Mouse (Mus musculus): ENCODE measurements around the gene Slc30a7. TPM values are rescaled to one million over a fixed set of nuclear protein-coding genes. Genes with fewer than 3 reads are reported as not detected.

Slc30a7 gene
- total and polyA plus RNA-seq, 3 experiments, result 8.1 to 19.1 TPM; not detected in 1

GRCm38 (mm10) chr3:116040776-116041175, 33.6 kb upstream of the Slc30a7 start:
- no peaks in the 10 kb centered on the region for H3K4me1 ChIP-seq (ENCODE audit: control insufficient read depth in 1 of 2, insufficient read depth in 2 of 2, low read length in 2 of 2)
- no peaks in the 10 kb centered on the region for H3K9me3 ChIP-seq (replicated peaks; ENCODE audit: insufficient read depth, low read length)
- H3K9ac ChIP-seq (ENCODE audit: control insufficient read depth, low read depth, low read length, poor library complexity, severe bottlenecking), result no peak overlapping the region
- TF ChIP-seq CTCF (IDR thresholded peaks at IDR 0.05 in 2 of 3, conservative IDR thresholded peaks at IDR 0.05 in 1 of 3; ENCODE audit: control insufficient read depth in 1 of 3, insufficient read depth in 1 of 3, low read depth in 2 of 3, low read length in 3 of 3, poor library complexity in 1 of 3, severe bottlenecking in 1 of 3) (peak in 1 of 3 experiments; percentile 37; a peak in 2 of 6 replicates), UBTF (IDR thresholded peaks at IDR 0.05; ENCODE audit: borderline replicate concordance, insufficient read depth, low read depth, low read length) (no peak), MYC (IDR thresholded peaks at IDR 0.05; ENCODE audit: low read depth, low read length) (no peak), MAFK (IDR thresholded peaks at IDR 0.05; ENCODE audit: borderline replicate concordance, low read depth, low read length) (no peak), RAD21 (IDR thresholded peaks at IDR 0.05; ENCODE audit: low read depth, low read length) (peak; percentile 21), ETS1 (IDR thresholded peaks at IDR 0.05; ENCODE audit: low read depth, low read length) (no peak), SMC3 (IDR thresholded peaks at IDR 0.05; ENCODE audit: low read depth, low read length) (0 out of 2 replicates have a peak, but pooled peaks have one; percentile 25), NELFE (IDR thresholded peaks at IDR 0.05; ENCODE audit: low read depth, low read length) (no peak), SIN3A (IDR thresholded peaks at IDR 0.05; ENCODE audit: low read length) (no peak)
- no peaks in the 10 kb centered on the region for H3K79me2 ChIP-seq (ENCODE audit: control insufficient read depth, insufficient read depth, low read length, poor library complexity)
- peak; percentile 8 for DNase-seq (ENCODE audit: low read depth, low spot score)
- no peak overlapping the region for H3K27ac ChIP-seq (ENCODE audit: control insufficient read depth, low read depth, low read length)
- peaks cover 13 to 21% of the 10 kb centered on the region in 2 experiments for H3K27me3 ChIP-seq (ENCODE audit: control insufficient read depth in 1 of 2, insufficient read depth in 2 of 2, low read length in 2 of 2)
- no peak overlapping the region for H3K4me3 ChIP-seq (ENCODE audit: control insufficient read depth in 1 of 2, insufficient read depth in 1 of 2, low read depth in 2 of 2, low read length in 2 of 2)
- H3K36me3 ChIP-seq (ENCODE audit: control insufficient read depth in 1 of 2, insufficient read depth in 2 of 2, low read length in 2 of 2), result no peaks in the 10 kb centered on the region

GRCm38 (mm10) chr3:116033871-116034222, 26.6 kb upstream of the Slc30a7 start:
- no peak overlapping the region for H3K4me3 ChIP-seq (ENCODE audit: control insufficient read depth in 1 of 2, insufficient read depth in 1 of 2, low read depth in 2 of 2, low read length in 2 of 2)
- no peaks in the 10 kb centered on the region for H3K4me1 ChIP-seq (ENCODE audit: control insufficient read depth in 1 of 2, insufficient read depth in 2 of 2, low read length in 2 of 2)
- H3K9ac ChIP-seq (ENCODE audit: control insufficient read depth, low read depth, low read length, poor library complexity, severe bottlenecking), result no peak overlapping the region
- peaks cover 3 to 7% of the 10 kb centered on the region in 2 experiments; a peak in 3 of 4 replicates for H3K27me3 ChIP-seq (ENCODE audit: control insufficient read depth in 1 of 2, insufficient read depth in 2 of 2, low read length in 2 of 2)
- no peaks in the 10 kb centered on the region for H3K36me3 ChIP-seq (ENCODE audit: control insufficient read depth in 1 of 2, insufficient read depth in 2 of 2, low read length in 2 of 2)
- peak; percentile 58 for DNase-seq (ENCODE audit: low read depth, low spot score)
- H3K27ac ChIP-seq (ENCODE audit: control insufficient read depth, low read depth, low read length), result no peak overlapping the region
- no peaks in the 10 kb centered on the region for H3K9me3 ChIP-seq (replicated peaks; ENCODE audit: insufficient read depth, low read length)
- 0 out of 2 replicates have a peak, but pooled peaks have one; percentile 56 for TF ChIP-seq ZC3H11A (IDR thresholded peaks at IDR 0.05; ENCODE audit: low read depth, low read length)
- TF ChIP-seq RAD21 (IDR thresholded peaks at IDR 0.05; ENCODE audit: low read depth, low read length), result peak; percentile 85
- TF ChIP-seq CTCF (IDR thresholded peaks at IDR 0.05 in 2 of 3, conservative IDR thresholded peaks at IDR 0.05 in 1 of 3; ENCODE audit: control insufficient read depth in 1 of 3, insufficient read depth in 1 of 3, low read depth in 2 of 3, low read length in 3 of 3, poor library complexity in 1 of 3, severe bottlenecking in 1 of 3), result peak in 1 of 3 experiments; percentile 54; a peak in 4 of 6 replicates
- peak; percentile 74 for TF ChIP-seq SMC3 (IDR thresholded peaks at IDR 0.05; ENCODE audit: low read depth, low read length)
- no peak for TF ChIP-seq MEF2A (IDR thresholded peaks at IDR 0.05; ENCODE audit: extremely low read depth, insufficient replicate concordance, low read depth, low read length, poor library complexity, severe bottlenecking)
- H3K79me2 ChIP-seq (ENCODE audit: control insufficient read depth, insufficient read depth, low read length, poor library complexity), result no peaks in the 10 kb centered on the region

- Histone ChIP-seq H3K27me3 (ENCODE audit: control insufficient read depth in 1 of 2, insufficient read depth in 2 of 2, low read length in 2 of 2) (peaks cover 3 to 6% of the 10 kb centered on the region in 2 experiments; a peak in 3 of 4 replicates), H3K36me3 (ENCODE audit: control insufficient read depth in 1 of 2, insufficient read depth in 2 of 2, low read length in 2 of 2) (no peaks in the 10 kb centered on the region), H3K79me2 (ENCODE audit: control insufficient read depth, insufficient read depth, low read length, poor library complexity) (no peaks in the 10 kb centered on the region), H3K9ac (ENCODE audit: control insufficient read depth, low read depth, low read length, poor library complexity, severe bottlenecking) (no peak overlapping the region), H3K4me1 (ENCODE audit: control insufficient read depth in 1 of 2, insufficient read depth in 2 of 2, low read length in 2 of 2) (no peaks in the 10 kb centered on the region), H3K9me3 (replicated peaks; ENCODE audit: insufficient read depth, low read length) (no peaks in the 10 kb centered on the region), H3K4me3 (ENCODE audit: control insufficient read depth in 1 of 2, insufficient read depth in 1 of 2, low read depth in 2 of 2, low read length in 2 of 2) (no peak overlapping the region), H3K27ac (ENCODE audit: control insufficient read depth, low read depth, low read length) (no peak overlapping the region)
- no peak for TF ChIP-seq ZMIZ1 (IDR thresholded peaks at IDR 0.05; ENCODE audit: low read depth, low read length)
- TF ChIP-seq UBTF (IDR thresholded peaks at IDR 0.05; ENCODE audit: borderline replicate concordance, insufficient read depth, low read depth, low read length), result no peak
- 0 out of 6 replicates have a peak, but pooled peaks of 1 of the 3 experiments have one; percentile 76 for TF ChIP-seq CTCF (IDR thresholded peaks at IDR 0.05 in 2 of 3, conservative IDR thresholded peaks at IDR 0.05 in 1 of 3; ENCODE audit: control insufficient read depth in 1 of 3, insufficient read depth in 1 of 3, low read depth in 2 of 3, low read length in 3 of 3, poor library complexity in 1 of 3, severe bottlenecking in 1 of 3)
- no peak for DNase-seq (ENCODE audit: low read depth, low spot score)
Observed at GRCm38 (mm10) chr3:116033218-116033870, 26.1 kb upstream of the Slc30a7 start.

Data from MEL (cell line).